Mouse (Mus musculus) hindbrain, embryonic 16.5 days (tissue): ENCODE measurements around the gene Lrp6. TPM values are rescaled to one million over a fixed set of nuclear protein-coding genes. Genes with fewer than 3 reads are reported as not detected.

ENCODE experiments used
- ATAC-seq: fragments of 200-750 bp; cut with Nextera tagmentation; 2 replicates; pipeline ENCODE4 v1.8.0; 2017; ENCODE audit warnings: moderate TSS enrichment, moderate library complexity
- H3K27ac ChIP-seq: fragments of 300-500 bp; sonication (generic); 2 replicates; pipeline ENCODE4 v1.5.1; 2014; ENCODE audit warnings: low read depth, mild to moderate bottlenecking, control low read depth, low read length, moderate library complexity
- H3K27me3 ChIP-seq: fragments of 300-500 bp; sonication (generic); replicated peaks from 2 replicates; pipeline ENCODE4 v1.6.1; 2014; ENCODE audit warnings: low read length; ENCODE audit not compliant: control insufficient read depth, insufficient read depth
- H3K36me3 ChIP-seq: fragments of 300-500 bp; sonication (generic); 2 replicates; pipeline ENCODE4 v1.6.1; 2014; ENCODE audit warnings: mild to moderate bottlenecking, low read length, moderate library complexity, mixed read lengths; ENCODE audit not compliant: control insufficient read depth, insufficient read depth
- H3K4me1 ChIP-seq: fragments of 300-500 bp; sonication (generic); 2 replicates; pipeline ENCODE4 v1.6.1; 2014; ENCODE audit warnings: low read depth, low read length; ENCODE audit not compliant: control insufficient read depth, insufficient read depth
- H3K4me2 ChIP-seq: fragments of 300-500 bp; sonication (generic); 2 replicates; pipeline ENCODE4 v1.6.1; 2014; ENCODE audit warnings: mild to moderate bottlenecking, low read length, control low read depth, moderate library complexity
- H3K4me3 ChIP-seq: fragments of 300-500 bp; sonication (generic); 2 replicates; pipeline ENCODE4 v1.5.1; 2014; ENCODE audit warnings: mild to moderate bottlenecking, low read length, control low read depth, moderate library complexity
- H3K9ac ChIP-seq: fragments of 300-500 bp; sonication (generic); 2 replicates; pipeline ENCODE4 v1.6.1; 2014; ENCODE audit warnings: low read depth, mild to moderate bottlenecking, control low read depth, low read length, moderate library complexity
- H3K9me3 ChIP-seq: fragments of 300-500 bp; sonication (generic); 2 replicates; pipeline ENCODE4 v1.6.1; 2014; ENCODE audit warnings: mild to moderate bottlenecking, low read length, moderate library complexity; ENCODE audit not compliant: control insufficient read depth
- WGBS: fragments of 180-500 bp; shearing (Covaris S2); extraction: QIAGEN DNeasy Blood & Tissue Kit; methylation state at CpG from one replicate; pipeline ENCODE4 v1.1.7; 2014; 5-methylcytosine and 5-hydroxymethylcytosine counted together
- polyA plus RNA-seq: library from polyadenylated mRNA; unstranded; fragments of >200 nt; fragmentation: Nextera tagmentation; extraction: Ambion mirVana; gene quantifications from 2 replicates; pipeline ENCODE4 v1.2.1, GENCODE M21; 2015

The Lrp6 gene
- polyA plus RNA-seq, 1 experiment from 2014 or later, result 12.6 TPM

DNA sequence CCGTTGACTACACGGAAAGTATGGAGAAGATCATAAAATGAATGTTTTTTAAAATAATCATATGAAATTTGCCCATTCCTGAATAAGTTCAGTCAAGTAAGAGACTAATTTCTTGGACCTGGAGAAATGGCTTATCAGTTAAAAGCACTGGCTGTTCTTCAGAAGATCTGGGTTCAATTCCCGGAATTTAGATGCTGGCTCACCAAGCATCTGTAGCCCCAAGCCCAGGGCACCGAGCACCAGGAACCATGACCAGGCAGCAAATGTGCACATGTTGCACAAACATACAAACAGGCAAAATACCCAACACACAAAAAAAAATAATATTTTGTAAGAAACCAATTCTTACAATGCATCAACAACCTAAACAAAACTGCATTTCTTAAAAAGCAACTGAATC, 37.4 kb downstream of the Lrp6 start:
- H3K9me3 ChIP-seq, result no peaks in the 10 kb centered on the region
- ATAC-seq, result no peak
- 94% methylated on average over 4 of the region's 4 CpGs for WGBS

DNA sequence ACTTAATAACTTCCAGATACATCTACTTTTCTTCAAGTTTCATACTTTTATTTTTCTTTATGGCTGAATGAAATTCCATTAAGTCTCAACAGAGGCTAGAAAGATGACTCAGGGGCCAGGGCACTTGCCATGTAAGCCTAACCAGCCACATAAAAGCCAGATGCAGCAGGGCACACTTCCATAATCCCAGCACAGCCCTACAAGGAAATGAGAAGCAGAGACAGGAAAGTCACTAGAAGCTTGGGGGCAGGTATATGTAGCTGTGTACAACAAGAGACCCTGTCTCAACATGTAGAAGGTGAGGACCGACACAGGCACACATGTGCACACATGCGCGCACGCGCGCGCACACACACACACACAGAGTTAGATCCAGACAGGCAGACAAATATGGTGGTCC, 38.4 kb downstream of the Lrp6 start:
- Histone ChIP-seq H3K36me3 (no peaks in the 10 kb centered on the region), H3K4me3 (no peak overlapping the region), H3K9ac (no peak overlapping the region), H3K27ac (no peak overlapping the region), H3K4me2 (no peak overlapping the region), H3K27me3 (no peaks in the 10 kb centered on the region), H3K9me3 (no peaks in the 10 kb centered on the region), H3K4me1 (peaks cover 7% of the 10 kb centered on the region; the same call in 1 of the 2 replicates)
- no peak for ATAC-seq
- WGBS, result 97% methylated on average over 7 of the region's 7 CpGs

More for the DNA sequence above, 37.4 kb downstream of the Lrp6 start:
- H3K4me1 ChIP-seq, result peaks cover 7% of the 10 kb centered on the region; the same call in 1 of the 2 replicates
- H3K27ac ChIP-seq, result no peak overlapping the region
- H3K27me3 ChIP-seq, result no peaks in the 10 kb centered on the region
- no peaks in the 10 kb centered on the region for H3K36me3 ChIP-seq
- no peak overlapping the region for H3K9ac ChIP-seq
- no peak overlapping the region for H3K4me3 ChIP-seq
- H3K4me2 ChIP-seq, result no peak overlapping the region

DNA sequence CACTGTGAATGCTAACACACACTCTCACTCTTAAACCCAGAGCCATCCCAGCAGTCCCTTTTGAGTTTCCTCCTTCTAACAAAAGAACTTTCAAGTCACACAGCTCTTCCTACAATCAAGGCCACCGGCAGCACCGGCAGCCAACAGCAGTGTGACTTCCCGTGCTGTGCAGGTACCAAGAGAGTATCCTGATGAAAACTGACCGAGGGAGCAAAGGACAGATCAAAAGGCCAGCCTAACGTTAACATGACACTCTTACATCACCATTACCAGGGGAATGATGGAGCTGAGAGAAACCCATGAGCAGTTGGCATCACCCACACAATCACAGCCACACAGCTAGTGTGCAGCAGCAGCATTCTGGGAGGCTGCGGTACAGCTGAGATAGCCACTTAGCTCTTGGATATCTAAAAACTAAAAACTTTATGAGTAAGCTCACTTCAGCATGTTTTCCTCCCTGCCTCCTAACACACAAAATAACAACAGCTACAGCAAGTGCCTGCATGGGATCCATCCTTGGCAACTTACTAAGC, 39.1 kb downstream of the Lrp6 start:
- ATAC-seq, result no peak
- WGBS, result 43% methylated on average over 6 of the region's 6 CpGs
- Histone ChIP-seq H3K27ac (no peak overlapping the region), H3K27me3 (no peaks in the 10 kb centered on the region), H3K4me2 (no peak overlapping the region), H3K9ac (no peak overlapping the region), H3K4me3 (no peak overlapping the region), H3K4me1 (peaks cover 7% of the 10 kb centered on the region; the same call in 1 of the 2 replicates), H3K36me3 (no peaks in the 10 kb centered on the region), H3K9me3 (no peaks in the 10 kb centered on the region)

DNA sequence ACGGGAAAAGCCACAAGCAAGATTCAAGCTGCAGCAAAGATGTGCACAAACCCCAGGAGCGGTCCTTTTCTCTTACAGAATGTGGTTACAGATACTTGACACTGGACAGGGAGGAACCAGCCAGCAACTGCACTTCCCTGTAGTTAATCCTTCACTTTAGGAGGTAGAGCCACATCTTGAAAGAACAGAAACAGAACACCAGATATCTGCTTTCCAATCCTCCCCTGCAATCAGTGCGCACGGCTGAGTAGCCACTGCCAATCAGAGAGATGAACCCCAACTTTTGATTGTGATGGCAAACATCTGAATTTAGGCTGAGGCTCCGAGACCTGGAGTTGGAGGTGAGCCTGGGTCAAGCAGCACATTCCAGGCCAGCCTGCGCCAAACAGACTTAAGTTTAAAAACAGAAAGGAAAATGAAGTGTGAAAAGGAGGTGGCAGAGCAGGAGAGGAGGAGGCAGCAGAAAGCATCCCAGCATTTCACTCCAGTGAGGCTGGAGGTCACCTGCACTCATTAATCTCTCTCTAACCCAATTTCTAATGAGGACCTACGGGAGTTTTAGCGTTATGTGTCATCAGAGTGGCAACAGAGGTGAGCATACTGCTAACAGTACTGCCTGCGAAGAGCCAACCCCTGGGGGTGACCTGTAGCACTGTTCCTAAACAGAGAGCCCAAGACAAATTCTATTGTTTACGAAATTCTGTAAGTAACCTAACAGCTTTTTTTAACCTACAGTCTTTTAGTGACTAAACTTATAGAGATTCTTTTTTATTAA, 39.8 kb downstream of the Lrp6 start:
- Histone ChIP-seq H3K27ac (no peak overlapping the region), H3K9ac (no peak overlapping the region), H3K4me3 (no peak overlapping the region), H3K4me1 (peaks cover 7% of the 10 kb centered on the region; the same call in 1 of the 2 replicates), H3K36me3 (no peaks in the 10 kb centered on the region), H3K9me3 (no peaks in the 10 kb centered on the region), H3K27me3 (no peaks in the 10 kb centered on the region), H3K4me2 (no peak overlapping the region)
- 69% methylated on average over 10 of the region's 10 CpGs for WGBS
- ATAC-seq, result no peak

DNA sequence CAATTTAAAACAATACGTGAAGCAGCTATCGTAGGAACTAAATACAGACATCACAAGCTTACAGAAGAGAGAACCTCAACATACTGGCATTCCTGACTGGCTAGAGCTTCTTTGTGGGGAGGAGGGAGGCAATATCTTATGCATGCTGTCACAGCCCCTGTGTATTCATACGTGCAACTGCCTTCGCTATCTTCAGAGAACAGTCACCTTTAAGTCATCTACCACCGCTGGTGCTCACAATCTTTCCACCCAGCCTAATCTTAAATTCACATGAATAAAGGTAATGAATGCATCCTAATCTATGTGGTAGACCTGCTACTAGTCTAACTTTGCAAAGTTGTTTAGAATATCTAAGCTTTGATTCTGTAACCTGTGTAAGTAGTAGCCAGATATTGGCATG, 40.5 kb downstream of the Lrp6 start:
- no peak overlapping the region for H3K9ac ChIP-seq

DNA sequence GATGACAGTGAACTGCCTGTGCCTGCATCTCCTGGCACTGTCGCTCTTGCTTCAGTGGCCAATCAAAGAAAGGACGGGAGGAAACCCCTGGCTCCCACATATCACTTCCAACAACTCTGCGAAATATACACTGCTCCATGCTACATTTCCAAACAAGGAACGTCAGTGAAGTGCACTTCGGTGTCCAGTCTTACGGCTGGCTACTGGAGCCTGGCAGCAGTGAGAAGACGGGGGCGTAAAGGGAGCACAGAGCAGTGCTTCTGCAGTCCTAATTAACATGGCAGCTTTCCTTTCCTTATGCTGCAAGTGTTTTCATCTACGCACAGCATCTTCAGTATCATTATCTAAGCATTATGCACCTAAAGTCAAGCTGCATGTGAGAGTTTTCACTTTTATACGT, 45.4 kb downstream of the Lrp6 start:
- 67% methylated on average over 10 of the region's 10 CpGs for WGBS
- H3K9me3 ChIP-seq, result no peaks in the 10 kb centered on the region

More for the DNA sequence above, 40.5 kb downstream of the Lrp6 start:
- Histone ChIP-seq H3K4me2 (no peak overlapping the region), H3K4me3 (no peak overlapping the region), H3K27me3 (no peaks in the 10 kb centered on the region), H3K36me3 (no peaks in the 10 kb centered on the region), H3K4me1 (peaks cover 10% of the 10 kb centered on the region), H3K9me3 (no peaks in the 10 kb centered on the region), H3K27ac (no peak overlapping the region)
- ATAC-seq, result no peak
- WGBS, result 80% methylated on average over 5 of the region's 5 CpGs

DNA sequence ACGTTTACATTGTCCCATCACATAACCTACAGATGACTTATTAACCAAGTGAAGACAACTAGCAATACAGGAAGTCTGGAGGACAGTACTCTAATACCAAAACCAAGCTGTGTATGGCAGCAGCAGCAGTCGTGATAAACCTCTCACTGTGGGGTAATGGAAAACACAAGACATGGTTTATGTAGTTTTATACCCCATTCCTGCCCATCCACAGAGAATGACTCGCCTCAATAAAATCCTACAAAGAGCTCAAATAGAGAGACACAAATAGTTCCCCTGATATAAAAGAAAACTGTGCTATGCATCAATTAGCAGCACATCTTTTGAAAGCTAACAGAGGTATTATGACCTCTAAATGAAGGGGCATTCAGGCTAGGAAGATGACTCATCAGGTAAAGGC, 45.9 kb downstream of the Lrp6 start:
- Histone ChIP-seq H3K4me3 (no peak overlapping the region), H3K9ac (no peak overlapping the region), H3K4me2 (no peak overlapping the region), H3K27me3 (no peaks in the 10 kb centered on the region), H3K4me1 (peaks cover 5% of the 10 kb centered on the region), H3K36me3 (no peaks in the 10 kb centered on the region), H3K9me3 (no peaks in the 10 kb centered on the region), H3K27ac (no peak overlapping the region)
- 71% methylated on average over 3 of the region's 3 CpGs for WGBS
- no peak for ATAC-seq

More for the DNA sequence above, 45.4 kb downstream of the Lrp6 start:
- H3K4me3 ChIP-seq, result no peak overlapping the region
- H3K9ac ChIP-seq, result no peak overlapping the region
- no peaks in the 10 kb centered on the region for H3K27me3 ChIP-seq
- no peak overlapping the region for H3K4me2 ChIP-seq
- H3K36me3 ChIP-seq, result no peaks in the 10 kb centered on the region
- H3K27ac ChIP-seq, result peak overlapping the region; percentile 44; the same call in 1 of the 2 replicates
- peaks cover 5% of the 10 kb centered on the region for H3K4me1 ChIP-seq
- ATAC-seq, result peak; percentile 69

DNA sequence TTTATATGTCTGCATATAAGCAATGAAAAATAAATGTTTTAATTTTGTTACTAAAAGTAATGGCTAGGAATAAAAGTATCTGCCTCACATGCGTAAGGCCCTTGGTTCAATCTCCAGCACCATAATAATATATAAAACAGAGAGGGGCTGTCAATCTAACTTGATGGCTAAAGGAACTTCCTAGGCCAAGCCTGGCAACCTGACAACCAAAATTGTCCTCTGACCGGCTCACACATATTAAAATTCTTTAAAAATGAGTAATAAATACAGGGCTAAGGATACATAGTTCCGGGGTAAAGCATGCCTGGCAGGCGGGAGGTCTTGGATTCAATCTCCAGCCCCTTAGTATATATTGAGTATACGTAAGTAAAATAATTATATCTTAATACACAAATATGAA, 48.3 kb downstream of the Lrp6 start:
- no peaks in the 10 kb centered on the region for H3K36me3 ChIP-seq
- no peak overlapping the region for H3K4me2 ChIP-seq
- no peak overlapping the region for H3K4me3 ChIP-seq
- no peak overlapping the region for H3K9ac ChIP-seq
- no peak for ATAC-seq
- H3K4me1 ChIP-seq, result peaks cover 6% of the 10 kb centered on the region
- WGBS, result 86% methylated on average over 5 of the region's 5 CpGs
- no peaks in the 10 kb centered on the region for H3K9me3 ChIP-seq
- H3K27ac ChIP-seq, result no peak overlapping the region
- no peaks in the 10 kb centered on the region for H3K27me3 ChIP-seq

DNA sequence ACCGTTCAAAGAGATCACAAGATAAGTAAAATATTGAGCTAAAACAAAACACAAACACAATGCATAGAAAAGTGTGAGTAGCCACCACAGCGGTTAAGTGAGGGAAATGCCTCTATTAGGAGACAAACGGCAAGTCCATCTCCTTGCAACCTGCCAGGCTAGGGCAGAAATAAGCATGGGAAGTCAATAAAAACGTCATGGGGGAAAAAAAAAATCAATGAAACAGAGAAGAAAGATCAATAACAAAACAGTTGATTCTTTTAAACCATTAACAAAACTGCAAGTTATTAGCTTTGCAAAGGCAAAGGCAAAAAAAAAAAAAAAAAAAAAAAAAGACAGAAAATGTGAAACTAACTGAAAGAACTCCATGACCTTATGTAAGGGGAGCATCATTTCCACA, 49.6 kb downstream of the Lrp6 start:
- no peak overlapping the region for H3K9ac ChIP-seq
- H3K36me3 ChIP-seq, result no peaks in the 10 kb centered on the region
- no peak for ATAC-seq
- WGBS, result 67% methylated on average over 4 of the region's 4 CpGs
- no peak overlapping the region for H3K4me2 ChIP-seq
- no peaks in the 10 kb centered on the region for H3K27me3 ChIP-seq
- H3K4me3 ChIP-seq, result no peak overlapping the region
- no peaks in the 10 kb centered on the region for H3K9me3 ChIP-seq
- H3K4me1 ChIP-seq, result peaks cover 12% of the 10 kb centered on the region
- no peak overlapping the region for H3K27ac ChIP-seq
